Mouse (Mus musculus): Measurements from ENCODE around the gene Ankrd33.

GRCm38 (mm10) chr15:101121411-101122289 lies 6.1 kb downstream of the Ankrd33 start:
- TF ChIP-seq CTCF (IDR thresholded peaks at IDR 0.05; ENCODE audit: low read depth) (no peak), EP300 (optimal IDR thresholded peaks at IDR 0.05) (no peak)
